Mouse (Mus musculus) spleen, adult 2 months (tissue): ENCODE measurements around the gene Bola1.

Source experiments
- CTCF ChIP-seq: fragments of 200-500 bp; IDR thresholded peaks from 2 replicates; pipeline ENCODE4 v1.5.1; 2011; ENCODE audit warnings: mild to moderate bottlenecking, inconsistent platforms; ENCODE audit not compliant: insufficient read depth, insufficient read length, insufficient replicate concordance; ENCODE audit errors: extremely low read depth
- POLR2A ChIP-seq: fragments of 200-500 bp; IDR thresholded peaks from 2 replicates; pipeline ENCODE4 v1.6.1; 2011; ENCODE audit warnings: low read depth, low read length, inconsistent platforms

DNA sequence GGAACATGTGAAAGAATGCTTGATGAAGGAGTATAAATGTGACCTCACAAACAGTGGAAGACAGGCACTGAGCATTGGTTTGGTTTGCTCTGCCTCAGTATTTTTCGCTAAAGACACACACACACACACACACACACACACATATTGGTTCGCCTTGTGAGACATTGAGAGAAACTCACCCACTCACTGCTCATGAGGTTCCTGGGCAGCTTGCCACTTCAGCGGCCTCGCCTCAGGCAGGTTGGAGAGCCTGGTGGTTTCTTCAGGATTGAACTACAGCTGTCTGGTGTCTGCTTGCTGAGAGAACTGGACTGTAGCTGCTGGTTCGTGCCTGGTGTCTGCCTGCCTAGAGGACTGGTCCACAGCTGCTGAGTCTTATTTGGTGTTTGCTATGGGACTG is 40.7 kb upstream of the Bola1 start:
- TF ChIP-seq CTCF = no peak
- TF ChIP-seq POLR2A = no peak
